Mouse (Mus musculus) gastrocnemius, postnatal 25 days (tissue): ENCODE results near the gene Il11. TPM values are rescaled to one million over a fixed set of nuclear protein-coding genes. Genes with fewer than 3 reads are reported as not detected.

ENCODE experiments used
- DNase-seq: peaks from one replicate; pipeline ENCODE4 v3.0.0; 2022
- total RNA-seq, 2 experiments: library from RNA; stranded (reverse); gene quantifications; 1 replicate in 1 of 2; 2 replicates in 1 of 2; pipeline ENCODE4 v1.2.3; 2021

Il11 gene
- total RNA-seq, 2 experiments from 2014 or later, result not detected

DNA sequence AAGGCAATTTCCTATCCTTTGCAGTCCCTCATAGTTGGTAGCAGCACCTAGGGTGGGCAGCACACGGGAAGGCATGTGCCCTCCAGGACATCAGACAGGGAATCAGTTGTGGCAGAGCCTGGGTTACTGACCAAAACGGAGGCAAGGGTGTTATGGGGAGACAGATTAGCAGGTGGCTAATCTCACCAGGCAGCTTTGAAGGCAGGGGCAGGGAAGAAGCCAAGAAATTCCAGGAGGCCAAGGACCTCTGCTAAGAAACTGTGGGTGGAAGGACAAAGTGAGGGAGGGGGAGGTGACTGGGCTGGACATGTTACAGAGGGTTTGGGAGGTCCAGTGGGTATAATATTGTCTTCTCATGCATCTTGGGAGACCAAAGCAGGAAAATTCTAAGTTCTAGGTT, 39.3 kb downstream of the Il11 start:
- DNase-seq, result no peak

DNA sequence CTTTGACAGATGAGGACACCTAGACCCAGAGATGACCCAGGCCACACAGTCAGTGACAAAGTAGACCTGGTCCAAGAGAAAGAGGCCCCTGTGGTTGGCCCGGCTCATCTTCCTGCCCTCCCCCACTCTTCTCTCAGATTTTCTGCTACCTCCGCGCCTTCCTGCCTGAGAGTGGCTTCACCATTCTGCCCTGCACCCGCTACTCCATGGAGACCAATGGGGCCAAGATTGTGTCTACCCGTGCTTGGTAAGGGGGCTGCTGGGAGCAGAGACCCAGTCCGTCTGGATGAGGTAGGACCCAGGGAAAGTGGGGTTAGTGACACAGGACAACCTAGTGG, 40.2 kb downstream of the Il11 start:
- no peak for DNase-seq

DNA sequence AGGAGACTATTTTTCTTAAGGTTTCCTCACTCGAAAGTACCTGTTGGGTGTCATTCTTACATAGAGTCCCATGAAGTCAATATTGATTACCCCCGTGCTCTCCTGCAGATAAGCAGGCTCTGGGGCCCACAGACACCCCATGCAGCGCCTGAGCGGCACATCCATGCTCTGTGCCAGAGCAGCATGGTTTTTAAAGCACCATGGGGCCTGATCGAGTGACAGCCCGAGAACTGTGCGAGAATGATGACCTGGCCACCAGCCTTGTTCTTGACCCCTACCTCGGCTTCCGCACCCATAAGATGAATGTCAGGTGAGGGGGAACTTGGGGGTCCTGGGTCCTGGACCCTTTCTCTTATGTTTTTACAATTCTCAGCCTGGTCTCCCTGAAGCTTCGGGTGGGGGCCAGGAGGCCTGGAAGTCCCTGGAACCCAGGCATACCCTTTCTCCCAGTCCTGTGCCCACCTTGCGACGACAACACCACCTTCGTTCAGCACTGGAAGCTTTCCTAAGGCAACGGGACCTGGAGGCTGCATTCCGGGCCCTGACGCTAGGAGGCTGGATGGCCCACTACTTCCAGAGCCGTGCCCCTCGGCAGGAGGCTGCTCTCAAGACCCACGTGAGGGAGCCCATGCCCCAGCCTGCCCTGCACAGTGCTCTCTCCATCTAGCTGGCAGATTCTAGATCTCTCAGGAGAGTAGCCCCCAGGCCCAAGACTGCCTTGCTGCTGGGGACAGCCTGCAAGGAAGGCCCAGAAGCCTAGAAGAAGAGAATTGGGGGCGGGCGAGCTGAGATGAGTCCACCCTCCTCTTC, 40.8 kb downstream of the Il11 start:
- DNase-seq, result no peak

DNA sequence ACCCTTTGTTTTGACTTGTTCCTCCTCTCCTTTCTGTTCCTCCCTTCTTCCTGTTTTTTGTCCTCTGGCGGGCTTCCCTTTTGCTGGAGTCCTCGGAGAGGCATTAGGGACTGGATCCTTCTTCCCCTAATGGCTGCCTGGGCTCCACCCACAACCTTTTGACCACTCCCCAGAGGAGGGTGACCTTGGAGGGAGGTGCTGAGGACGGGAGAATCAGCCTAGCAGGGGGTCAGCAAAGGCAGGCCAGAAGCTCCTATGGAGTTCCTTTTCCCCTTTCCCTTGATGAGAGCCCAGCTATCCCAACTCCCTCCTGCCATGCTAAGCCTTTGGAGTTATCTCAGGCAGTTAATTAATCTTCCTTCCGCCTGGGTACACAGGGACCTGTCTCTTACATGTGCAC, 41.5 kb downstream of the Il11 start:
- DNase-seq, result peak; percentile 73

DNA sequence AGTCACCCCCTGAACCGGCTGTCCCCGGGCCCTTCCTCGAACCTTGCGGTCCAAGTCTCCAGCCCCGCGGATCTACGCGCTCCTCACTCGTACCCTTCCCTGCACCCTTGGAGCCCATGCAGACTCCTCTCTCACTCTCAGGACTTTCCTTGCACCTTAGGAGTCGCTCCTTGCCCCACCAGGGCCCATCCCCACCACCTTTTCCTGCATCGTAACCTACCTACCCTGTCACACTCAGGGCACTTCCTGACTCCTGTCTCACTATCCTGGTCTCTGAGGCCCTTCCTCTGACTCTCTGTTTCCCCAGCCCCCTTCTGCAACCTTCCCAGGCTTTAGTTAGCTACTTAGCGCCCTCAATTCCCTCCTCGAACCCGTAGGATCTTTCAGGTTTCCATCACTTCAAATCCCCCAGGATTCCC, 42.3 kb downstream of the Il11 start:
- DNase-seq, result no peak

DNA sequence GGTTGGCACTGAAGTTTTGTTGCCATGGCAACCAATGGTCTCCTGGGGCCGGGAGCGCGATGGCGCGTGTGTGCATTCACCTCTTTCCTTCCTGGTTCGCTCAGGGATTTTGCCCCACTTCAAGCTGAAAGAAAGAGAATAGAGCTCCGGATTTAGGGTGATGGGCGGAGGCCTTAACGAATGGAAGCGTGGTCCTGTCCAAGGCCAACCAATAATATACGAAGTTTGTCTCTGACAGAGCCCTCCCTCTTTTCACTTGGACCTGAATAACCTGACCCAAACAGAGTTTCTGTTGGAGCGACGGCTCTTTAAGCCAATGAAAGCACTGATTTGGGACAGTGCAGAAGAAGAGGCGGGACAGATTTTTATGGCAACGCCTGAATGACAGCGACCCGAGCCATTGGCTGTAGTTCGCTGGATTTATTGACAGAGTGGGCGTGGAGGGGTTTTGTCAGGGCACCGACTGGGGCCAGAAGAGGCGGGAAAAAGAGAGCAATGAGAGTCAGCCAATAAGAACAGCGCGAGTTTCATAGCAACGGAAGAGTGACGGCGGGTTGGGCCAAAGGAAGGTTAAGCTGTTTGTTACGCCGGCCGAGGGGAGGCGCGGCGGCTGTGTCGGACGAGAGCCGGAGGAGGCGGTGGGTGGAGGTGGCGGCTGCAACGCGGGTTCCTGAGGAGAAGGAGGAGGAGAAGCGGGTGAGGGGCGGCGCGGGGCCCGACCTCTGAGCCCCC, 42.9 kb downstream of the Il11 start, which contains the start of gene Kmt5c:
TSS of gene Kmt5c (plus strand) at position 572 of the 732 bp plus-strand sequence.
- peak; percentile 99 for DNase-seq

DNA sequence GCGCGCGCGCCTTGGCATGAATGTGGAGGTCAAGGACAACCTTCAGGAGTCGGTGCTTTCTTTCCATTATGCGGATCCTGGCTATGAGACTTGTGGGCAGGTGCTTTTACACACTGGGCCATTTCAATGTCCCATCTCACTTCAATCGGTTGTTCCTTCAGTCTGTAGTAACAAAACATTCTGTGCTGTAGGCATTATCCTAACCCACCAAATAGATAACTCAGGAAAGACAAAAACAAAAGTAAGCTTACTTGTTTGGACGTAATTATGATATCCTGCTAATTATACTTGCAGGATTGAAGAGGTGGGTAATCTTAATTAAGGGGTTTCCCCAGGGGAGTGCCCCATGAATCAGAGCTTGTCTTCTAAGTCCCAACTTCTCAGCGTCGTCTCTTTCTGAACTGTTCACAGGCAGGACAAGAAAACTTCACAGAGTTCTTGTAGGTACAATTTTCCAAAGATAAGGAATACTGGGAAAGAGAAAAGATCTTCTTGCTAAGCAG, 43.6 kb downstream of the Il11 start:
- no peak for DNase-seq

DNA sequence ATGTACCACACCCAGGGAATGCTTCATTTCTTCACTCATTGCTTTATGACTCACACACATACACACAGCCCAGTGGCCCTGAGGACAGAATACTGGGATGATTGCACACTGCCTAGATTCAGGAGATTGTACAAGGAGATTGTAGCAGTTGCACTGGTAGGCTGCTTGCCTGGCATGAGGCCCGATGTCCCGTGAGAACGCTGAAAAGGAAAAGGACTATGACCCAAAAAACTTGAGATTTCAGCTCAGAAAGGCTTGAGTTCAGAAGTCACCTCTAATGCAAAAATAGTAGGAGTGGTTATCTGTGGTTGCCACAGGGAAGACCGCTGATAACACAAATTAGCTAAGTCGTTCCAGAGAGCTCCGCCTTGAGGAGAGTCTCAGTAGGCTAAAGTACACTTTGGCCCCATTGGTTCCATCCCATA, 49.7 kb downstream of the Il11 start:
- no peak for DNase-seq

DNA sequence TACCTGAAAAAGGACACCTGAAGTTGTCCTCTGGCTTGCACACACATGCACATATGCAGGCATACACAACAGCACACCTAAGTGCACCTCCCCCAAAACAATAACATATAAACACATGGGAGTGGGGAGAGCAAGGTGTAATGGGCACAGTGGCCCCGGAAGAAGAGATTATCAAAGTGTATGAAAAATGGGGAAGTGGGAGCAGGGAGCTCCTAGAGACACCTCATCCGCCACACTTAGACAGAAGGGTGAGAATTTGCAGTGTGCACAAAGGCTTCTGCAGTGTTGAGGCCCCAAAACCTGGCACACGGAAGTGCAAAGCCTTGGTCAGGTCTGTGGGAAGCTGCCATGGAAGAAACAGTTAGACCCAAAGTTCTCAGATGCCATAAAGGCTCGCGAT, 51.6 kb downstream of the Il11 start:
- no peak for DNase-seq

DNA sequence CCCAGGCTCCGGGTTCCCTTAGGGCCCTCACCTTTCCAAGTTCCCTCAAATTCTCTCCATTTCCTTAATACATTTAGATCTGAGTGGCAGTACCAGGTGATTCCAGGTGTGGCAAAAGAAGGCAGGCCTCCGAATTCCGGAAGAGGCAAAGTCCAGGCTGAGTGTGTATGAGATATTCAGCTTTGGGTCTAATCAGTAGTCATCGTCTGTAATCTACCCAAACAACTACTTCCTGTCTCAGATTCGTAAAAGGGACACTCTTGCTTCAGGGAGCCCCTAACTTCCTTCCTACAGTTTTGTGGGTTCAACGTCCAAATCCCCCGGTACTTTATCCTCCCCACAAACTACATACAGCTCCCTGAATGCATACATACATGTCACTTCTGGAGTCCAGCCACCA, 57.5 kb downstream of the Il11 start, which contains the start of gene Tmem150b:
TSS of gene Tmem150b (minus strand) at position 81 of the 400 bp plus-strand sequence.
- DNase-seq, result no peak

DNA sequence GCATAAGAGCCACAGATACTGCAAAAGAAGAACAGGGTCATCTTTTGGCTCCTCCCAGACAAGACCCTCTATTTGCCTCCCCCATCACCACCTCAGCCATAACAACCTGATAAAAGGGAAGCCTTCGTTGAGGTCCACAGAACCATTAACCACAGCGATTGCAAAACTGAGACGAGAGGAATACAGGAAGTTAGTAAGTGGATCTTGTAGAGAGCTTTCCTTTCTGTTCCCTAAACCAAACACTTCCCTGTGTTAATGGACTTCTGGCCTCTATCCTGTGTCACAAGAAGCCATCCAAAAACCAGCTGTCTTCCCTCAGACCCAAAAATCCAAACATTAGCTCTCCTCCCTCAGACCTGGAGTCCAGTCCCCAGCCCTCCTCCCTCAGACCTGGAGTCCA, 58.3 kb downstream of the Il11 start:
- no peak for DNase-seq

DNA sequence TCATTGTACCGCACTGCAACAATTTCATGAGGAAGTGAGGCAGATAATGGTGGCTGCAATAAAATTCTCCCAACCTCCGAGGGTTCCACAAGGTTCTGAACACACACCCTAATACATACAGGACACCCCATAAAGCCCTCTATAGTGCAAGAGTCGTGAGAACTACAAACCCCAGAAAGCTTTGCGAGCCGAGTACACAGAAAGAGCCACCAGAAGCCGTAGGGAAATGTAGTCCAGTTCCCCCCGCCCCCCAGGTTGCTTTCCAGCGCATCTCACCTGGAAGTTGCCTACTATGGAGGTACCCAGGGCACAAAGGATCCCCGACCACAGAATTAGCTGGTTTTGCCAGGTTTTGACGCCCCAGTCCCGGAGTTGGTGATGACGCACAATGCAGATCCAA, 59.2 kb downstream of the Il11 start:
- DNase-seq, result no peak

Other genes starting within 250 kb of the Il11 start
- under 1 TPM in 1 of 2 experiments, not detected in 1; 0.16 TPM for gene Syt5, start 235.3 kb downstream of the Il11 start, total RNA-seq
- gene Ptprh, start 178.8 kb downstream of the Il11 start, total RNA-seq, result not detected
- gene Tmem86b, start 151.4 kb downstream of the Il11 start, total RNA-seq, result 1 to 10 TPM; 2.4 to 3.0 TPM
- gene Ppp6r1, start 123.8 kb downstream of the Il11 start, total RNA-seq, result 10 to 100 TPM; 41.8 to 46.2 TPM
- 10 to 100 TPM; 21.8 to 23.1 TPM for gene Hspbp1, start 97.8 kb downstream of the Il11 start, total RNA-seq
- 1 to 10 TPM; 1.4 to 1.7 TPM for gene Brsk1, start 92.3 kb downstream of the Il11 start, total RNA-seq
- gene Tmem150b, start 57.6 kb downstream of the Il11 start, total RNA-seq, result under 1 TPM in 1 of 2 experiments, not detected in 1; 0.23 TPM
- gene Kmt5c, start 42.7 kb downstream of the Il11 start, total RNA-seq, result 10 to 100 TPM; 10.7 to 12.3 TPM
- gene Cox6b2, start 29.8 kb downstream of the Il11 start, total RNA-seq, result 1 to 10 TPM; 1.4 to 2.2 TPM
- not detected for gene Fam71e2, start 11.6 kb downstream of the Il11 start, total RNA-seq
- not detected for gene Tmem190, start 78 bp upstream of the Il11 start, total RNA-seq
- gene Tmem238, start 6.8 kb upstream of the Il11 start, total RNA-seq, result 1 to 10 TPM; 6.3 to 6.4 TPM
- 100 to 1,000 TPM; 442 to 471 TPM for gene Rpl28, start 10.0 kb upstream of the Il11 start, total RNA-seq
- 10 to 100 TPM; 65.5 to 67.9 TPM for gene Ube2s, start 29.7 kb upstream of the Il11 start, total RNA-seq
- gene Shisa7, start 61.8 kb upstream of the Il11 start, total RNA-seq, result not detected
- gene Isoc2b, start 87.4 kb upstream of the Il11 start, total RNA-seq, result 1 to 10 TPM; 4.3 to 4.5 TPM
- 10 to 100 TPM; 21.4 to 24.3 TPM for gene Isoc2a, start 94.3 kb upstream of the Il11 start, total RNA-seq
- under 1 TPM; 0.21 to 0.36 TPM for gene Gm36210, start 123.7 kb upstream of the Il11 start, total RNA-seq
- 1 to 10 TPM; 6.8 to 8.3 TPM for gene Zfp628, start 132.4 kb upstream of the Il11 start, total RNA-seq
- gene Nat14, start 139.2 kb upstream of the Il11 start, total RNA-seq, result 1 to 10 TPM; 3.7 to 5.2 TPM
- gene Ssc5d, start 142.9 kb upstream of the Il11 start, total RNA-seq, result 10 to 100 TPM; 10.1 to 11.6 TPM
- gene Sbk2, start 181.5 kb upstream of the Il11 start, total RNA-seq, result 10 to 100 TPM; 29.0 to 60.0 TPM
- 1 to 10 TPM in 1 of 2 experiments, under 1 TPM in 1; 0.49 to 3.1 TPM for gene Sbk3, start 188.3 kb upstream of the Il11 start, total RNA-seq
- gene Zfp579, start 213.3 kb upstream of the Il11 start, total RNA-seq, result 10 to 100 TPM; 10.2 to 14.9 TPM
- gene Zfp524, start 231.6 kb upstream of the Il11 start, total RNA-seq, result 1 to 10 TPM; 7.1 to 8.7 TPM
- 10 to 100 TPM; 17.7 to 18.2 TPM for gene Fiz1, start 231.8 kb upstream of the Il11 start, total RNA-seq
- gene Gm44973, start 232.6 kb upstream of the Il11 start, total RNA-seq, result not detected
- gene Zfp865, start 237.5 kb upstream of the Il11 start, total RNA-seq, result 10 to 100 TPM; 10.8 to 12.1 TPM
- gene Ccdc106, start 237.7 kb upstream of the Il11 start, total RNA-seq, result not detected